ENCODE assay signal across 9 mouse cellular contexts in genomic region chr7:18948151-18948550, GRCm38 (mm10). TPM values are rescaled to one million over a fixed set of nuclear protein-coding genes. Genes with fewer than 3 reads are reported as not detected.
DNase-seq lines count a peak whose midpoint lies in the region; ATAC-seq and TF ChIP-seq lines count a peak whose summit lies in the region.
"Had no signal": no experiment of that assay in that cellular context is flagged by ENCODE, and none has a peak within 500 bp of the region (broad histone marks: within the 10 kb centered on the region; RNA-seq: fewer than 3 reads in every experiment).

No protein-coding gene starts in this region.

- H3K9me3 ChIP-seq in kidney, postnatal 0 days (replicated peaks; ENCODE audit: low read length) = no peaks in the 10 kb centered on the region
- no peaks in the 10 kb centered on the region for H3K9me3 ChIP-seq in neural tube, embryonic 12.5 days
- H3K9me3 ChIP-seq: limb, embryonic 12.5 days had no signal

- H3K4me3 ChIP-seq in heart, adult 2 months = peak overlapping the region; percentile 1; the same call in 1 of the 2 replicates
- H3K4me3 ChIP-seq in kidney, postnatal 0 days (replicated peaks; ENCODE audit: low read depth, low read length) = no peak overlapping the region
- H3K4me3 ChIP-seq in neural tube, embryonic 12.5 days = no peak overlapping the region
- H3K4me3 ChIP-seq: limb, embryonic 12.5 days had no signal

- peak; percentile 97 for TF ChIP-seq EP300 in heart, adult 2 months (IDR thresholded peaks at IDR 0.05; ENCODE audit: insufficient read depth, low read depth, low read length)

- no peaks in the 10 kb centered on the region for H3K27me3 ChIP-seq in heart, adult 2 months (ENCODE audit: control insufficient read depth, insufficient read depth, low read length)
- H3K27me3 ChIP-seq in kidney, postnatal 0 days (ENCODE audit: insufficient read depth, low read length) = no peaks in the 10 kb centered on the region
- no peaks in the 10 kb centered on the region for H3K27me3 ChIP-seq in neural tube, embryonic 12.5 days (replicated peaks)

- peaks cover 9% of the 10 kb centered on the region for H3K4me1 ChIP-seq in heart, adult 2 months (ENCODE audit: control insufficient read depth, insufficient read depth, low read length)
- no peaks in the 10 kb centered on the region for H3K4me1 ChIP-seq in kidney, postnatal 0 days (replicated peaks; ENCODE audit: insufficient read depth, low read length)
- H3K4me1 ChIP-seq in neural tube, embryonic 12.5 days = peaks cover 59% of the 10 kb centered on the region

- no peak overlapping the region for H3K9ac ChIP-seq in heart, adult 2 months (ENCODE audit: low read depth, low read length)
- no peak overlapping the region for H3K9ac ChIP-seq in kidney, postnatal 0 days (ENCODE audit: low read depth, low read length)
- no peak overlapping the region for H3K9ac ChIP-seq in neural tube, embryonic 12.5 days
- H3K9ac ChIP-seq: limb, embryonic 12.5 days had no signal

- H3K4me2 ChIP-seq in kidney, postnatal 0 days (ENCODE audit: low read length) = no peak overlapping the region
- peak overlapping the region; percentile 20; the same call in 1 of the 2 replicates for H3K4me2 ChIP-seq in neural tube, embryonic 12.5 days (replicated peaks)
- H3K4me2 ChIP-seq: limb, embryonic 12.5 days had no signal

- 24% methylated on average over 6 of the region's 6 CpGs for WGBS in heart, adult 2 months
- WGBS in kidney, postnatal 0 days = 60% methylated on average over 6 of the region's 6 CpGs
- WGBS in neural tube, embryonic 12.5 days = 42% methylated on average over 6 of the region's 6 CpGs

- peaks cover 3% of the 10 kb centered on the region for H3K36me3 ChIP-seq in heart, adult 2 months (ENCODE audit: control insufficient read depth, insufficient read depth, low read length)
- no peaks in the 10 kb centered on the region for H3K36me3 ChIP-seq in kidney, postnatal 0 days (ENCODE audit: insufficient read depth, low read length)
- peaks cover 50% of the 10 kb centered on the region for H3K36me3 ChIP-seq in neural tube, embryonic 12.5 days
- H3K36me3 ChIP-seq: limb, embryonic 12.5 days had no signal

- no peaks in the 10 kb centered on the region for H3K79me2 ChIP-seq in heart, adult 2 months (replicated peaks; ENCODE audit: control insufficient read depth, insufficient read depth, low read length)

- TF ChIP-seq CTCF in heart, adult 2 months (IDR thresholded peaks at IDR 0.05) = no peak
- TF ChIP-seq CTCF in kidney, postnatal 0 days (IDR thresholded peaks at IDR 0.05; ENCODE audit: low read depth) = no peak

- intact Hi-C loops in heart, adult 2 months (cut with DNase I) = loop anchor here (1.0 kb wide), 1 partner anchor 20 kb away; no protein-coding TSS in a partner anchor

- peak; percentile 49; the same call in 1 of the 2 replicates for TF ChIP-seq POLR2A in heart, adult 2 months (IDR thresholded peaks at IDR 0.05; ENCODE audit: insufficient read depth, low read depth, low read length)

- DNase-seq in adrenal gland, adult 2 months = peak; percentile 64
- DNase-seq in adrenal gland, adult 18-20 months (ENCODE audit: low spot score in 2 of 2) = no peak
- peak; percentile 68 to 84 for DNase-seq in heart, adult 2 months
- DNase-seq in kidney, postnatal 0 days (ENCODE audit: low spot score) = peak; percentile 16
- DNase-seq in retina, postnatal 1 day = no peak
- DNase-seq in adipocyte (ENCODE audit: low spot score) = no peak
- no peak for DNase-seq in ovary, postnatal 36 days (ENCODE audit: low spot score)

- peak overlapping the region; percentile 90 for H3K27ac ChIP-seq in heart, adult 2 months
- H3K27ac ChIP-seq in kidney, postnatal 0 days = 0 out of 2 replicates have a peak overlapping the region, but pooled peaks have one; percentile 31
- H3K27ac ChIP-seq in neural tube, embryonic 12.5 days = peak overlapping the region; percentile 82
- H3K27ac ChIP-seq: limb, embryonic 12.5 days had no signal

- 0 out of 2 replicates have a peak, but pooled peaks have one; percentile 49 for ATAC-seq in kidney, postnatal 0 days (replicated peaks; ENCODE audit: low FRiP score, low read depth)
- no peak for ATAC-seq in neural tube, embryonic 12.5 days (ENCODE audit: low FRiP score, low read depth)

RNA-seq across cellular contexts. Expression of gene Nova2, which starts 22.5 kb away (rescaled TPM):
- total RNA-seq in adrenal gland, adult 2 months (2021) = 1 to 10 TPM; 3.5 to 4.6 TPM
- 1.7 and 1.9 TPM in 2 replicates for polyA plus RNA-seq in adrenal gland, adult 2 months (2012; rRNA removed)
- 1 to 10 TPM; 3.8 to 5.1 TPM for total RNA-seq in adrenal gland, adult 18-20 months (2021)
- 1 to 10 TPM; 4.3 to 5.1 TPM for total RNA-seq in heart, adult 2 months (2021)
- polyA plus RNA-seq in heart, adult 2 months (2012; rRNA removed) = 1.5 and 1.7 TPM in 2 replicates
- 0.55 and 0.58 TPM in 2 replicates for polyA plus RNA-seq in kidney, postnatal 0 days (2015; fragmentation: Nextera tagmentation; extraction: Ambion mirVana)
- polyA plus RNA-seq in neural tube, embryonic 12.5 days (2016; fragmentation: Nextera tagmentation; extraction: Ambion mirVana) = 12.1 and 12.6 TPM in 2 replicates

RNA-seq across cellular contexts. Expression of gene Ccdc61, which starts 37.9 kb away (rescaled TPM):
- 10 to 100 TPM in 1 of 2 experiments, 1 to 10 TPM in 1; 10.0 to 10.1 TPM for total RNA-seq in adrenal gland, adult 2 months (2021)
- 28.5 and 30.2 TPM in 2 replicates for polyA plus RNA-seq in adrenal gland, adult 2 months (2012; rRNA removed)
- total RNA-seq in adrenal gland, adult 18-20 months (2021) = 10 to 100 TPM in 1 of 2 experiments, 1 to 10 TPM in 1; 9.9 to 10.7 TPM
- total RNA-seq in heart, adult 2 months (2021) = 1 to 10 TPM; 6.6 to 9.6 TPM
- polyA plus RNA-seq in heart, adult 2 months (2012; rRNA removed) = 11.3 and 12.5 TPM in 2 replicates
- polyA plus RNA-seq in kidney, postnatal 0 days (2015; fragmentation: Nextera tagmentation; extraction: Ambion mirVana) = 22.4 and 26.3 TPM in 2 replicates
- 32.9 and 34.0 TPM in 2 replicates for polyA plus RNA-seq in neural tube, embryonic 12.5 days (2016; fragmentation: Nextera tagmentation; extraction: Ambion mirVana)

RNA-seq across cellular contexts. Expression of gene Nanos2, which starts 39.0 kb away (rescaled TPM):
- total RNA-seq in adrenal gland, adult 2 months (2021) = not detected
- polyA plus RNA-seq in adrenal gland, adult 2 months (2012; rRNA removed) = not detected in 2 replicates
- not detected for total RNA-seq in adrenal gland, adult 18-20 months (2021)
- total RNA-seq in heart, adult 2 months (2021) = not detected
- 0.08 TPM in 1 of 2 replicates, not detected in the other for polyA plus RNA-seq in heart, adult 2 months (2012; rRNA removed)
- 0.09 TPM in 1 of 2 replicates, not detected in the other for polyA plus RNA-seq in kidney, postnatal 0 days (2015; fragmentation: Nextera tagmentation; extraction: Ambion mirVana)
- 0.24 and 0.72 TPM in 2 replicates for polyA plus RNA-seq in neural tube, embryonic 12.5 days (2016; fragmentation: Nextera tagmentation; extraction: Ambion mirVana)
- polyA plus RNA-seq: limb, embryonic 12.5 days had no signal

RNA-seq across cellular contexts. Expression of gene Mypop, which starts 42.9 kb away (rescaled TPM):
- total RNA-seq in adrenal gland, adult 2 months (2021) = 10 to 100 TPM in 1 of 2 experiments, 1 to 10 TPM in 1; 8.9 to 16.8 TPM
- 36.5 and 39.8 TPM in 2 replicates for polyA plus RNA-seq in adrenal gland, adult 2 months (2012; rRNA removed)
- total RNA-seq in adrenal gland, adult 18-20 months (2021) = 10 to 100 TPM in 1 of 2 experiments, 1 to 10 TPM in 1; 9.3 to 12.2 TPM
- 1 to 10 TPM; 3.5 to 3.9 TPM for total RNA-seq in heart, adult 2 months (2021)
- polyA plus RNA-seq in heart, adult 2 months (2012; rRNA removed) = 3.4 and 4.0 TPM in 2 replicates
- polyA plus RNA-seq in kidney, postnatal 0 days (2015; fragmentation: Nextera tagmentation; extraction: Ambion mirVana) = 3.3 and 3.6 TPM in 2 replicates
- 6.1 and 7.0 TPM in 2 replicates for polyA plus RNA-seq in neural tube, embryonic 12.5 days (2016; fragmentation: Nextera tagmentation; extraction: Ambion mirVana)

RNA-seq across cellular contexts. Expression of gene Irf2bp1, which starts 55.7 kb away (rescaled TPM):
- 10 to 100 TPM; 36.8 to 44.3 TPM for total RNA-seq in adrenal gland, adult 2 months (2021)
- 74.8 and 78.3 TPM in 2 replicates for polyA plus RNA-seq in adrenal gland, adult 2 months (2012; rRNA removed)
- 10 to 100 TPM; 42.9 to 47.0 TPM for total RNA-seq in adrenal gland, adult 18-20 months (2021)
- total RNA-seq in heart, adult 2 months (2021) = 10 to 100 TPM; 22.5 to 24.5 TPM
- polyA plus RNA-seq in heart, adult 2 months (2012; rRNA removed) = 12.7 and 15.1 TPM in 2 replicates
- polyA plus RNA-seq in kidney, postnatal 0 days (2015; fragmentation: Nextera tagmentation; extraction: Ambion mirVana) = 15.2 and 17.3 TPM in 2 replicates
- polyA plus RNA-seq in neural tube, embryonic 12.5 days (2016; fragmentation: Nextera tagmentation; extraction: Ambion mirVana) = 41.6 and 45.2 TPM in 2 replicates

Comparison
In these comparisons a context has a peak if more than half of its experiments do, and no peak if none do; other contexts are left out.
1. DNase-seq: peak in adrenal gland, adult 2 months (single experiment), heart, adult 2 months (2 of 2) and kidney, postnatal 0 days (single experiment); none in adrenal gland, adult 18-20 months (0 of 2), retina, postnatal 1 day (single experiment), adipocyte (single experiment) and ovary, postnatal 36 days (single experiment).
2. H3K27ac ChIP-seq: peak in every context shown above with its lines; median percentile 90 in heart, adult 2 months; 82 in neural tube, embryonic 12.5 days; 31 in kidney, postnatal 0 days.